Mouse (Mus musculus) neural tube, embryonic 11.5 days (tissue): ENCODE results near the gene Zc3h12b. TPM values are rescaled to one million over a fixed set of nuclear protein-coding genes. Genes with fewer than 3 reads are reported as not detected.
"Not testable (repeated sequence)": the region's sequence is repeated elsewhere in the genome, so short reads cannot be mapped to it uniquely, and the experiment has no call there.

Source experiments
- ATAC-seq: fragments of 200-750 bp; cut with Nextera tagmentation; 2 replicates; pipeline ENCODE4 v1.8.0; 2017; ENCODE audit warnings: moderate number of reproducible peaks, mild to moderate bottlenecking, moderate TSS enrichment, moderate library complexity; ENCODE audit not compliant: insufficient read depth, low FRiP score, low TSS enrichment
- DNase-seq: peaks from one replicate; pipeline ENCODE4 v3.0.0-alpha.2; 2015; ENCODE audit warnings: low spot score
- H3K27ac ChIP-seq: fragments of 300-500 bp; sonication (generic); 2 replicates; pipeline ENCODE4 v1.5.1; 2014; ENCODE audit warnings: low read depth, mild to moderate bottlenecking, low read length
- H3K27me3 ChIP-seq: fragments of 300-500 bp; sonication (generic); 2 replicates; pipeline ENCODE4 v1.6.1; 2014; ENCODE audit warnings: mild to moderate bottlenecking, low read length, mixed read lengths; ENCODE audit not compliant: control insufficient read depth, insufficient read depth
- H3K36me3 ChIP-seq: fragments of 300-500 bp; sonication (generic); 2 replicates; pipeline ENCODE4 v1.6.1; 2014; ENCODE audit warnings: mild to moderate bottlenecking, low read length, moderate library complexity, mixed read lengths; ENCODE audit not compliant: control insufficient read depth, insufficient read depth
- H3K4me1 ChIP-seq: fragments of 300-500 bp; sonication (generic); 2 replicates; pipeline ENCODE4 v1.6.1; 2014; ENCODE audit warnings: low read length, mixed read lengths; ENCODE audit not compliant: control insufficient read depth, insufficient read depth
- H3K4me2 ChIP-seq: fragments of 300-500 bp; sonication (generic); 2 replicates; pipeline ENCODE4 v1.6.1; 2014; ENCODE audit warnings: low read depth, mild to moderate bottlenecking, moderate library complexity
- H3K4me3 ChIP-seq: fragments of 300-500 bp; sonication (generic); 2 replicates; pipeline ENCODE4 v1.5.1; 2014; ENCODE audit warnings: low read depth, low read length
- H3K9ac ChIP-seq: fragments of 300-500 bp; sonication (generic); 2 replicates; pipeline ENCODE4 v1.6.1; 2014; ENCODE audit warnings: mild to moderate bottlenecking, low read length
- H3K9me3 ChIP-seq: fragments of 300-500 bp; sonication (generic); 2 replicates; pipeline ENCODE4 v1.6.1; 2016; ENCODE audit warnings: low read length; ENCODE audit not compliant: control insufficient read depth
- WGBS: fragments of 180-500 bp; shearing (Covaris S2); extraction: QIAGEN DNeasy Blood & Tissue Kit; methylation state at CpG from one replicate; pipeline ENCODE4 v1.1.7; 2014; 5-methylcytosine and 5-hydroxymethylcytosine counted together
- polyA plus RNA-seq: library from polyadenylated mRNA; unstranded; fragments of >200 nt; fragmentation: Nextera tagmentation; extraction: Ambion mirVana; gene quantifications from 2 replicates; pipeline ENCODE4 v1.2.1, GENCODE M21; 2014

The Zc3h12b gene
- polyA plus RNA-seq, 1 experiment from 2014 or later, result 1.9 TPM

DNA sequence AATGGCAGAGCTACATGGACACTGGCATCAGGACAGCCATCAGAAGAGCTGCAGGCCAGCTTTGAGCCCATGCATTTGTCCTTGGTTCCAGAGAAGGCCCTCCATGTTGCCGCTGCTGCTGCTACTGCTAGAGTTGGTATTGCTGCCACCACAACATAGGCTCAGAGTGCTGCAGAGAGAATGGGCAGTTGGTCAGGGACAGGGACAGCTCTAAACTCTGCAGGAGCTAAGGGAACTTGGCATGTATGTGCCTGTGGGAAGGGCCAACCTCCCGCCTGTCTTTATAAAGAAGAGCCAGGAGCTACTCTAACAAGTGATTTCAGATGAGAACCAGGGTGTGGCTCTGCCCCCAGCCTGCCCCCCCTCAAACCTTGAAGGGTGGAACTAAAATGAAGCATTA is 224.0 kb downstream of the Zc3h12b start:
- H3K4me2 ChIP-seq, result no peak overlapping the region
- WGBS, result 92% methylated on average over 2 of the region's 2 CpGs
- H3K36me3 ChIP-seq, result no peaks in the 10 kb centered on the region
- no peaks in the 10 kb centered on the region for H3K27me3 ChIP-seq
- no peak overlapping the region for H3K4me3 ChIP-seq
- no peaks in the 10 kb centered on the region for H3K9me3 ChIP-seq
- ATAC-seq (no peak), DNase-seq (no peak)
- H3K9ac ChIP-seq, result no peak overlapping the region
- no peak overlapping the region for H3K27ac ChIP-seq
- H3K4me1 ChIP-seq, result no peaks in the 10 kb centered on the region

DNA sequence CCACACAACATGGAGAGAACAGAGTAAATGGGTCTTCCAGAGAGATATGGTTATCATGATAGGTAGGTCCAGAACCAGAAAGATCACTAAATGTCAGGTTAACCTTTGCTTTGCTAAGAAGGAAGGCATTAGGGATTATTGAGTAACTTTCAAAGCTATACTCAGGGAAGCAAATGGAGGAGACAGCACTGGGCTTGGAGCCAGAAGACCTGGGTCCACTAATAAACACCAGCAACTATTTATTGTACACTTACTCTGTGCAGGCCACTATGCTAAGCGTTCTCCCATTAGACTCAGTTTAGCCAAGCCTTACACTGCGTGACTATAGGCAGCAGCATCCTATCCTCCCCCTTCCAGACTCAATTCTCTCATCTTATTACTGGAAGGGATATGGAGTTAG is 234.0 kb downstream of the Zc3h12b start:
- H3K27me3 ChIP-seq, result no peaks in the 10 kb centered on the region
- H3K36me3 ChIP-seq, result no peaks in the 10 kb centered on the region
- no peak overlapping the region for H3K9ac ChIP-seq
- H3K27ac ChIP-seq, result no peak overlapping the region
- no peak for DNase-seq
- H3K4me3 ChIP-seq, result no peak overlapping the region
- H3K4me1 ChIP-seq, result no peaks in the 10 kb centered on the region
- WGBS, result 92% methylated on average over 2 of the region's 2 CpGs
- H3K9me3 ChIP-seq, result no peaks in the 10 kb centered on the region
- no peak for ATAC-seq
- H3K4me2 ChIP-seq, result no peak overlapping the region

DNA sequence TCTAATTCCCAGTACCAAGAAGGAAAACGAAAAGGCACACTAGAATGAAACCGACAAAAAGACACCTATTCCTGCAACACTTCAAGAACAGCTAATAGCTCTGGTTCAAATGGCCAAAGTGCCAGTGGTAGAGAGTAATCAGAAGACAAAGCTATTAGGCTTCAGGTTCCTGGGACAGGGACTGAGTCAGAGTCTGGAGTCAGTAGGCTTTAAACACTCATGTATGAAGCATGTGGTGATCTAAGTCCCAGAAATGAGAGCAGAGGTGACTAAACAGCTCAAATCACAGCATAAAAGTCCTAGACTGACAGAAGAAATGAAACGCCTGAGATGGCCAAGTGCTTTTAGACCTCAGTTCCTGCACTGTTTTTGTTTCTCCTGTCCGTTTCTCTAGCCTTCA is 236.7 kb downstream of the Zc3h12b start:
- H3K9me3 ChIP-seq, result no peaks in the 10 kb centered on the region
- no peak overlapping the region for H3K9ac ChIP-seq
- H3K4me2 ChIP-seq, result no peak overlapping the region
- WGBS, result 84% methylated on average over 4 of the region's 4 CpGs
- no peaks in the 10 kb centered on the region for H3K27me3 ChIP-seq
- H3K4me3 ChIP-seq, result no peak overlapping the region
- no peak for DNase-seq
- no peak overlapping the region for H3K27ac ChIP-seq
- no peaks in the 10 kb centered on the region for H3K4me1 ChIP-seq
- no peaks in the 10 kb centered on the region for H3K36me3 ChIP-seq
- no peak for ATAC-seq

DNA sequence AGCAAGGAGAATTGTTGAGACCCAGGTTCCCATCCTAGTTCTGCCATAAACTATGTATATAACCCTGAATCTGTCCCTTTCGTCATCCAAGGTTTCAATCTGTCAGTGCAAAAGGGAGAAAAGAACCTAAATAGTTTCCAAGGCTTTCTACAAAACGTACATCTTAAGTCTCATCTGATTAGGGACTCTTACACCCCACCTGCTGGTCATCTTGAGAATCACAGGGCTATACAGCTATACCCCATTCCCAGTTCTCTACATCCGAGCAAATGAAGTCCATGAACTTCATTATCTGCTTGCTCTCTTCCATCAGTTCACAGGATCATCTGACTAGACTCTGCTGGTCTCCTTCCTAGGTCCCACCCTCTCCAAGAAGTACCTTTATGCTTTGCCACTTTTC is 239.3 kb downstream of the Zc3h12b start:
- Histone ChIP-seq H3K27me3 (no peaks in the 10 kb centered on the region), H3K36me3 (no peaks in the 10 kb centered on the region), H3K4me3 (no peak overlapping the region), H3K4me1 (0 out of 2 replicates have a peak, but pooled peaks cover 2% of the 10 kb centered on the region), H3K4me2 (no peak overlapping the region), H3K9ac (no peak overlapping the region), H3K27ac (no peak overlapping the region), H3K9me3 (no peaks in the 10 kb centered on the region)
- ATAC-seq (no peak), DNase-seq (peak; percentile 27)
- 62% methylated on average over 3 of the region's 3 CpGs for WGBS

DNA sequence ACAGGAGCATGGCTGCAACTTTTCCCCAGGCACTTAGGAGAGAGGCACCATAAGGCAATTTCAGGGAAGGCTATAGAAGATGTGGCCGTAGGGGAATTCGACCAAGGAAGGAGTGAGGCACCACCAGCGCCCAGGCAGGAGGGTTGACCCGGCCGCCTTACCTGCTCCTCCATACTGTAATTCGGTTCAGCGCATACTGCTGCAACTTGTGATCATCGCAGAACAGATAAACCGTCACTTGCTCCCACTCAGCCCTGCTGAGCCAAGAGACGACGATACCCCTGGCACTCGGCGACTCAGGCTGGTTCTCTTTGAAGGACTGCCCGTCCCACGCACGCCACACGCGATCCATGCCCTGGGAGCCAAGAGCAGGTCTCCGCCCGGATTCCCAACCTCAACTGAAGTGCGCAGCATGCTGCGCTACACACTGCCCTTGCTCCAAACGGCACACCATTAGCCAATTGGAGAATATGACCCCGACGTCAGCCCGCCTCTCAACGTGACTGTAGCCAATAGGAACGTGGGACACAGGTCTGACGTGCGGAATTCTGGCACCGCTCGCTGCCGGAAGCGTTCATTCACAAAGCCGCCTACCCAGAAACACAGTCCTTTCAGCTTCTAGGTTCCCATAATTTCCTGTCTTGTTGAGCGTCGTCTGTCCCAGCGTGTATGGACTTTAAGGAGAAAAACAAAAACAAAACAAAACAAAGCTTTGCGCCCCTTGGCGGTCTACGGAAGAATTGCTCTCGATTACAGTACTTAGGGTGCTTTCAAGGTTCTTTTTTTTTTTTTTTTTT is 245.2 kb downstream of the Zc3h12b start, which contains the start of gene Las1l:
Gene Las1l, minus strand, starts transcription at position 466 of the 797 bp plus-strand sequence.
- H3K4me3 ChIP-seq, result peak within 1 kb of the TSS; percentile 53
- no peaks in the 10 kb centered on the region for H3K36me3 ChIP-seq
- no peaks in the 10 kb centered on the region for H3K9me3 ChIP-seq
- H3K27me3 ChIP-seq, result no peaks in the 10 kb centered on the region
- H3K27ac ChIP-seq, result no peak within 1 kb of the TSS
- H3K9ac ChIP-seq, result peak within 1 kb of the TSS; percentile 49
- WGBS, result 22% methylated on average over 42 of the region's 42 CpGs
- peak within 1 kb of the TSS; percentile 54 for H3K4me2 ChIP-seq
- peak; percentile 100 for ATAC-seq
- 0 out of 2 replicates have a peak, but pooled peaks cover 2% of the 10 kb centered on the region for H3K4me1 ChIP-seq
- DNase-seq, result peak; percentile 87

DNA sequence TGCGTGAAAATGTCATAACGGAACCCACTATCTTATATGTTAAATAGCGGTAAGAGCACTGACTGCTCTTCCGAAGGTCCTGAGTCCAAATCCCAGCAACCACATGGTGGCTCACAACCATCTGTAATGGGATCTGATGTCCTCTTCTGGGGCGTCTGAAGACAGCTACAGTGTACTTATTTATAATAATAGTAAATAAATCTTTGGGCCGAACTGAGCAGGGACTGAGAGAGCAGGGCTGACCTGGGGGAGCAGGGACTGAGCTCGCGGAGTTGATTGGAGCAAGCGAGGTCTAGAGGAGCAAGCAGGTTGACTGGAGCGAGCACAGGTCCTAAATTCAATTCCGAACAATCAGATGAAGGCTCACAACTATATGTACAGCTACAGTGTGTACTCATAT is 246.0 kb downstream of the Zc3h12b start:
- not testable (repeated sequence) for H3K27me3 ChIP-seq, H3K9me3 ChIP-seq, H3K36me3 ChIP-seq, H3K27ac ChIP-seq, DNase-seq, H3K4me1 ChIP-seq
- H3K4me2 ChIP-seq, result peak overlapping the region; percentile 35
- peak overlapping the region; percentile 14; the same call in 1 of the 2 replicates for H3K9ac ChIP-seq
- 44% methylated on average over 11 of the region's 11 CpGs for WGBS
- peak overlapping the region; percentile 16; the same call in 1 of the 2 replicates for H3K4me3 ChIP-seq
- ATAC-seq, result 0 out of 2 replicates have a peak, but pooled peaks have one; percentile 3

DNA sequence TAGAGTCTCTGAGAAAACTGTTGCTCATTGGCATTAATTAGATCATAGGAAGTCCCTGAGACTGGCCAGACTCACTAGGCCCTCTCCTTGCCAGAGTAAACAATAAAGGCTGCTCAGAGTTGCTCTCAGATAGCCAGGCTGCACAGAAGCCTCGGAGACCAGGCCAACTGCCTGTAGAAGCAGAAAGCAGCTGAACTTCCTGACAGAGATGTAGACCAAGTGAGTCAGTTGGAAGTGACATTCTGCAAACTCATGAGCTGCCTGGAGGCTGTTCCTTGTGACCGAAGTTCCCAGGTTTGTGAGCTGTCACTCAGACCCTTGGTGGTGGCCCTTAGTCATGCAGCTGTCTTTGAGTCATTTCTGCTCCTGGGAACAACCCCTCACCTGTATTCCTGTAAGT is 251.9 kb downstream of the Zc3h12b start:
- no peak overlapping the region for H3K4me3 ChIP-seq
- H3K9me3 ChIP-seq, result no peaks in the 10 kb centered on the region
- no peak for ATAC-seq
- WGBS, result 82% methylated on average over 2 of the region's 2 CpGs
- no peak overlapping the region for H3K4me2 ChIP-seq
- no peak for DNase-seq
- H3K36me3 ChIP-seq, result no peaks in the 10 kb centered on the region
- H3K27me3 ChIP-seq, result no peaks in the 10 kb centered on the region
- H3K9ac ChIP-seq, result no peak overlapping the region
- H3K4me1 ChIP-seq, result no peaks in the 10 kb centered on the region
- no peak overlapping the region for H3K27ac ChIP-seq

DNA sequence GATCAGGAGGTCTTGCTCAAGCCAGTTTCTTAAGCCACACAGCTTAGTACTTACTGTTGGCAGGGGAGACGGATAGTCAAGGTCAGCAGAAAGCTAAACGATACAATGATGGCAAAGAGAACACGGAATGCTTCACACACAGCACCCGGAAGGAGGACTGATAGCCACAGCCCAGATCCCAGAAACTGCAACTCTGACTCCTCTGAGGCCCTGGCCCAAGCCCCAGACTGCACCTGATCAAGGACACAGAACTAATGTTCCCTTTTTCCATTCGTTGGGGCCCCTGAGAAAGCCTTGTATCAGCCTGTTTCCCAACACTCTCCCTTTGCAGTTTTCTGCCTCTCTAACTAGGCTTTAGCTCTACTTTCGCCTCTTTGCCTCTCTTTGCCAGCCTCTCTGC is 253.6 kb downstream of the Zc3h12b start:
- no peak overlapping the region for H3K4me2 ChIP-seq
- 86% methylated on average over 6 of the region's 6 CpGs for WGBS

More for the DNA sequence above, 253.6 kb downstream of the Zc3h12b start:
- Histone ChIP-seq H3K4me3 (no peak overlapping the region), H3K4me1 (no peaks in the 10 kb centered on the region), H3K9me3 (no peaks in the 10 kb centered on the region), H3K9ac (no peak overlapping the region), H3K36me3 (no peaks in the 10 kb centered on the region), H3K27me3 (no peaks in the 10 kb centered on the region), H3K27ac (no peak overlapping the region)
- ATAC-seq, result no peak
- no peak for DNase-seq
